Mouse (Mus musculus) subcutaneous adipose tissue, adult 2 months (tissue): ENCODE results near the gene AW549877. TPM values are rescaled to one million over a fixed set of nuclear protein-coding genes. Genes with fewer than 3 reads are reported as not detected.

Experiments
- polyA plus RNA-seq: library from polyadenylated mRNA; depleted of rRNA; stranded (reverse); fragments of >200 nt; gene quantifications from 2 replicates; pipeline ENCODE4 v1.2.3, GENCODE M21; 2012; ENCODE audit warnings: low replicate concordance; rRNA removed

Gene AW549877
- polyA plus RNA-seq: 22.7 and 30.2 TPM in 2 replicates

GRCm38 (mm10) chr15:3995448-3996266 lies at the start of gene AW549877:
Gene AW549877, minus strand, starts transcription at chr15:3995744.

GRCm38 (mm10) chr15:4026231-4026773 lies 30.8 kb upstream of the AW549877 start, which contains the start of gene Oxct1:
Gene Oxct1, plus strand, starts transcription at chr15:4026383.

GRCm38 (mm10) chr15:3979061-3979848 lies 16.3 kb downstream of the AW549877 start, which contains the start of gene Fbxo4:
Gene Fbxo4, minus strand, starts transcription at chr15:3979573.

Other genes with a start within 250 kb of the AW549877 start
- 18.1 and 19.6 TPM in 2 replicates for gene Fbxo4, start 16.2 kb downstream of the AW549877 start, polyA plus RNA-seq
- 70.8 and 80.8 TPM in 2 replicates for gene Oxct1, start 30.6 kb upstream of the AW549877 start, polyA plus RNA-seq